Mouse (Mus musculus) CH12.LX (cell line): ENCODE measurements at regions not wholly inside any gene's neighbourhood (a gene's known extent, or its start where the extent isn't known, plus 50 kb on each side); places are given as distances from the start of the nearest gene placed in this dataset.

Experiments
- BHLHE40 ChIP-seq: IDR thresholded peaks from 2 replicates; pipeline ENCODE4 v1.6.1; 2011; ENCODE audit warnings: mild to moderate bottlenecking, low read depth, low read length, improper control_type of control experiment
- CTCF ChIP-seq, 2 experiments: IDR thresholded peaks in 1 of 2; conservative IDR thresholded peaks in 1 of 2; 2 replicates each; pipeline ENCODE4 v1.5.1; 2011 to 2012; ENCODE audit warnings: low read depth in 2 of 2, low read length in 2 of 2, improper control_type of control experiment in 1 of 2, inconsistent platforms in 1 of 2, mild to moderate bottlenecking in 1 of 2, moderate library complexity in 1 of 2
- E2F4 ChIP-seq: IDR thresholded peaks from 2 replicates; pipeline ENCODE4 v1.6.1; 2011; ENCODE audit warnings: low read depth, low read length, improper control_type of control experiment; ENCODE audit not compliant: insufficient replicate concordance
- ELF1 ChIP-seq: IDR thresholded peaks from 2 replicates; pipeline ENCODE4 v1.6.1; 2014; ENCODE audit warnings: low read depth, mild to moderate bottlenecking, inconsistent platforms, low read length, improper control_type of control experiment
- HCFC1 ChIP-seq: IDR thresholded peaks from 2 replicates; pipeline ENCODE4 v1.6.1; 2012; ENCODE audit warnings: low read depth, mild to moderate bottlenecking, inconsistent platforms, low read length, improper control_type of control experiment
- MAFK ChIP-seq: IDR thresholded peaks from 2 replicates; pipeline ENCODE4 v1.6.1; 2011; ENCODE audit warnings: low read length, improper control_type of control experiment; ENCODE audit not compliant: insufficient replicate concordance
- NRF1 ChIP-seq: IDR thresholded peaks from 2 replicates; pipeline ENCODE4 v1.6.1; 2014; ENCODE audit warnings: low read depth, mild to moderate bottlenecking, inconsistent platforms, low read length, improper control_type of control experiment, moderate library complexity
- POLR2A ChIP-seq: IDR thresholded peaks from 2 replicates; pipeline ENCODE4 v1.6.1; 2011; ENCODE audit warnings: low read depth, mild to moderate bottlenecking, improper control_type of control experiment, low read length
- POLR2AphosphoS2 ChIP-seq: IDR thresholded peaks from 2 replicates; pipeline ENCODE4 v1.6.1; 2011; ENCODE audit warnings: low read depth, low read length, improper control_type of control experiment
- USF1 ChIP-seq: IDR thresholded peaks from 2 replicates; pipeline ENCODE4 v1.6.1; 2014; ENCODE audit warnings: low read depth, mild to moderate bottlenecking, inconsistent platforms, low read length, improper control_type of control experiment
- ZNF384 ChIP-seq: IDR thresholded peaks from 2 replicates; pipeline ENCODE4 v1.6.1; 2012; ENCODE audit warnings: low read depth, low read length, improper control_type of control experiment, inconsistent platforms

- TF ChIP-seq POLR2AphosphoS2 (no peak), CTCF (conservative IDR thresholded peaks at IDR 0.05 in 1 of 2, IDR thresholded peaks at IDR 0.05 in 1 of 2; ENCODE audit: low read depth in 2 of 2, low read length in 2 of 2) (no peak), MAFK (no peak), POLR2A (no peak), HCFC1 (no peak), USF1 (no peak), NRF1 (no peak), ZNF384 (no peak), E2F4 (no peak), ELF1 (no peak), BHLHE40 (no peak)
Observed at GRCm38 (mm10) chr13:99814033-99814556, 86.8 kb downstream of the Cartpt start.
